Mouse (Mus musculus): ENCODE results near the gene Ifi27.

DNA sequence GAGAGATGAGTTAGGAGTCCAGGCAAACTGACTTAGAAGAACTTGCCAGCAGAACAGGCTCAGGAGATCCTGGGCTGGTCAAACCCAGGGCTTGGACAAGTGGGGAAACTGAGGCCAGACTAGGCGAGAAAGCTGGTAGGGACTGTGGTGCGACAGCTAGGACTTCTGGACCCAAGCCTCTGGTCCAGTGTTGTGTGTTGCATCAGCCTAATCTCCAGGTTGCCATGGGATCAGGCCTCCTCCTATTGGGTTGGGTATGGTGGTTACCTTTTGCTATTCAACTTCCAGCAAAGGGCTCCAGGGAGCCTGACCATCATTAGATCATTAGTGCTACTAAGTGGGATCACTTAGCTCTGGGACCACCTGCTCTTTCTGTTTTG is 44.7 kb upstream of the Ifi27 start:
- TF ChIP-seq CTCF (IDR thresholded peaks at IDR 0.05; ENCODE audit: insufficient read depth, low read length) (no peak), POLR2A (IDR thresholded peaks at IDR 0.05; ENCODE audit: borderline replicate concordance, extremely low read depth, low read depth, low read length) (peak; percentile 19; the same call in 1 of the 2 replicates)

Measured in lung, adult 2 months (tissue).